Mouse (Mus musculus) spleen, adult 2 months (tissue): ENCODE results near the gene B230118H07Rik. TPM values are rescaled to one million over a fixed set of nuclear protein-coding genes. Genes with fewer than 3 reads are reported as not detected.

Experiments
- DNase-seq, 2 experiments: peaks; one replicate each; pipeline versions ENCODE4 v3.0.0 to v3.0.0-alpha.2; 2012 to 2021; ENCODE audit warnings: low spot score in 2 of 2, low read depth in 1 of 2
- H3K27ac ChIP-seq: fragments of 200-500 bp; 2 replicates; pipeline ENCODE4 v1.5.1; 2012; ENCODE audit warnings: low read length, inconsistent platforms; ENCODE audit not compliant: insufficient read depth
- H3K27me3 ChIP-seq: fragments of 200-500 bp; 2 replicates; pipeline ENCODE4 v1.6.1; 2012; ENCODE audit warnings: mild to moderate bottlenecking, moderate library complexity, low read length, inconsistent platforms; ENCODE audit not compliant: control insufficient read depth, insufficient read depth
- H3K36me3 ChIP-seq: fragments of 200-500 bp; 2 replicates; pipeline ENCODE4 v1.6.1; 2012; ENCODE audit warnings: mild to moderate bottlenecking, low read length, inconsistent platforms; ENCODE audit not compliant: control insufficient read depth, insufficient read depth
- H3K4me1 ChIP-seq: fragments of 200-500 bp; 2 replicates; pipeline ENCODE4 v1.6.1; 2011; ENCODE audit warnings: inconsistent platforms; ENCODE audit not compliant: control insufficient read depth, insufficient read depth, insufficient read length
- H3K4me3 ChIP-seq: fragments of 200-500 bp; 2 replicates; pipeline ENCODE4 v1.5.1; 2011; ENCODE audit warnings: mild to moderate bottlenecking, inconsistent platforms; ENCODE audit not compliant: insufficient read depth, insufficient read length; ENCODE audit errors: extremely low read depth
- CTCF ChIP-seq: fragments of 200-500 bp; IDR thresholded peaks from 2 replicates; pipeline ENCODE4 v1.5.1; 2011; ENCODE audit warnings: mild to moderate bottlenecking, inconsistent platforms; ENCODE audit not compliant: insufficient read depth, insufficient read length, insufficient replicate concordance; ENCODE audit errors: extremely low read depth
- POLR2A ChIP-seq: fragments of 200-500 bp; IDR thresholded peaks from 2 replicates; pipeline ENCODE4 v1.6.1; 2011; ENCODE audit warnings: low read depth, low read length, inconsistent platforms
- WGBS: fragments of 180-500 bp; shearing (Covaris S2); methylation state at CpG from one replicate; pipeline ENCODE4 v1.1.7; 2018; 5-methylcytosine and 5-hydroxymethylcytosine counted together
- polyA plus RNA-seq: library from polyadenylated mRNA; depleted of rRNA; stranded (reverse); fragments of >200 nt; gene quantifications from 2 replicates; pipeline ENCODE4 v1.2.3, GENCODE M21; 2012

Gene B230118H07Rik
- polyA plus RNA-seq, 1 experiment = 0.54 TPM

DNA sequence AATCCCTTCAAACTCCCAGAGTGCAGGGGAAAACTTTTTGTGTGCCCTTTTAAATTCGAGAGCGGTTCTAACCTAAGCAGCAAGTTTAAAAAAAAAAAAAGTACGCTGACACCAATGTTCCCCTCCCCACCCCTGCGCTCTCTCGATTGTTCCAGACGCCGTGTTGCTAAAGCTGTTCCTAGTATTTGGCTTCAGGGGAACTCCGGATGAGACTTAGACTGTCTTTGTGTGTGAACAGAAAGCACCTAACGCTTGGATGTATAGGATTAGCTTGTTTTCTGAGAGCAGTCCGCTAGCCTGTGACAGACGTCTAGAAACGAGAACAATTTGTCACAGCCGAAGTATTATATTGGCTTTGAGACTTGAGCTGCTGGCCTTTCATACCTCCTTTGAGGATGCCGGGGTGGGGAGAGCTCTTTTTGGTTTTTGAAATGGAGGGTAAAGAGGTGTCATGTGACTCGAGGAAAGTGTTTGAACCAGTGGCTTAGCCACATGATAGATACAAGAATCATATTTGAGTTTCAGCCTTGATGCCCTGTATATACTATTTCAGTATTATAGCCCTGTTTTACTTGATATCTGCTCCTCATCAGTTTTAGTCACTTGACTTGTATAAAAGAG lies 29.9 kb upstream of the B230118H07Rik start:
- DNase-seq = no peak
- 2% methylated on average over 15 of the region's 15 CpGs for WGBS
- TF ChIP-seq CTCF (no peak), POLR2A (no peak)
- Histone ChIP-seq H3K36me3 (no peaks in the 10 kb centered on the region; the same call in 1 of the 2 replicates), H3K4me1 (no peaks in the 10 kb centered on the region; the same call in 1 of the 2 replicates), H3K27ac (no peak overlapping the region), H3K4me3 (peak overlapping the region; percentile 98), H3K27me3 (no peaks in the 10 kb centered on the region)

DNA sequence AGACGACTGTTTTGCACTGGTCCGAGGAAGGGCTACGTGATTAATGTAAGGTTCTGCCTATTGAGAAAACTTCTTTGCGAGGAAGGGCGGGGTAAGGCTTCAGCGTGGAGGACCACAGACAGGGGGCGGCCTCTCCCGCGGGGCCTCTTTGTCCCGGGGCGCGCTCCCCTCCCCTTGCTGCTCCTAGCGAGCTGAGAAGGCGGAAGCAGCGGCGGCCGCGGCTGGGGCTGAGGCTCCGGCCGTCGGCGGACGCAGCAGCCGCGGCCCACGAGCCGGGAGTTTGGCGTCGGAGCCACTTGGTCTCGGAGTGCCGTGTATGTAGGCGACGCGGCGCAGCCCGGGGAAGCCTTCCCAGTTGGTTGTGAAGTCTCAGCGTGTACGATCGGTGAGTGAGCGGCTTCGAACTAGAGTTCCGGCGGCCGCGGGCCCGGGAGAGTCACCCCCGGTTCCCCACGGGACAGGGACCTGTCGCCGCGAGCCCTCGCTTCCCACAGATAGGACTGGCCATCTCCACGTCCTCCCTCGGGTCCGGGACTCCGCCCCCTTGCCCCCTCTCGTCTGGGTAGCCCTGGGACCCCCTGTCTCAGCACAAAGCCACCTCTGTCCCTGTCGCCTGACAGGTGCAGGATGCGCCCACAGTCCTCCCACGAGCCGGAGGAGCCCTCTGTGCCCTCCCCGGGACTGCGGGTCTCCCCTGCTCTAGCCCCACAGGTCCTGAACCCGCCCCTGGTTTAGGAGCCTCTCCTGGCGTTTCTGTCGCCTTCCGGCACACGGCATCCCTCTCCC lies 29.1 kb upstream of the B230118H07Rik start, which contains the start of gene Traf6:
TSS of gene Traf6 (plus strand) at position 194 of the 786 bp plus-strand sequence.
- Histone ChIP-seq H3K4me3 (peak within 1 kb of the TSS; percentile 98), H3K27me3 (no peaks in the 10 kb centered on the region), H3K4me1 (no peaks in the 10 kb centered on the region; the same call in 1 of the 2 replicates), H3K36me3 (no peaks in the 10 kb centered on the region; the same call in 1 of the 2 replicates), H3K27ac (peak within 1 kb of the TSS; percentile 73)
- TF ChIP-seq POLR2A (peak; percentile 61), CTCF (peak; percentile 80)
- under 1% methylated on average over 66 of the region's 68 CpGs for WGBS
- peak; percentile 61 to 88 for DNase-seq

DNA sequence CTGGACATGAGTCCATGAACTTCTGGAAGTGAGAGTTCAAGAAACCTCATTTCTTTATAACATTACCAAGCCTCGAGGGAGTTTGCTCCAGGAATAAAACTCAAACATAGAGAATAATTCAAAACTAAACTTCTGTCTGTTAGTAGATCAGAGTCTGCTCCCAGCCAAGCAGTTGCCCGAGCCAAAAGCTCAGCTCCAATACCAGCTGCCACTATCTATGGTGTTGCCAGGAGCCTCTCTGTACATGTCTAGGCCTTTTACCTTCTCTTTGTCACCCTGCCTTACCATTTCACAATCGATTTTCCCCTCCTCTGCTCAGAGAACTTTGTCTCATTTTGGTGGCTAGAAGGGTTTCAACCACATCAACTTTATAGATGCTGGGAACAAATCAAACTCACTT lies 24.2 kb upstream of the B230118H07Rik start:
- 70% methylated on average over 3 of the region's 3 CpGs for WGBS
- H3K4me3 ChIP-seq = no peak overlapping the region
- H3K36me3 ChIP-seq = no peaks in the 10 kb centered on the region
- no peak for DNase-seq
- H3K4me1 ChIP-seq = no peaks in the 10 kb centered on the region
- no peak overlapping the region for H3K27ac ChIP-seq
- TF ChIP-seq CTCF (no peak), POLR2A (no peak)
- H3K27me3 ChIP-seq = no peaks in the 10 kb centered on the region

DNA sequence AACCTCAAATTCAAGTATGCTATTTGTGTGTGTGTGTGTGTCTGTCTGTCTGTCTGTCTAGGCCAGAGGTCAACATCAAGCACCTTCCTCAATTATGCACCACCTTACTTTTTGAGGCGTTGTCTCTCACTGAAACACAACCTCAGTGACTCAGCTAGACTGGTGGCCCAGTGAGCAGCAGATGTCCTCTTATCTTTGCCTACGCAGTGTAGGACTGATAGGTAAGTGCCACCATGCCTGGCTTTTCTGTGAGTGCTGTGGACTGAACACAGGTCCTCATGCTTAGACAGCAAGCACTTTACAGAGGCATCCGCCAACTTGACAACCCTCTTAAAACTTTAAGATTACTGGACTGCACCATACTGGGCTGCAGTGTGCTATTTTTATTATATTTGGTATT lies 19.4 kb upstream of the B230118H07Rik start:
- TF ChIP-seq CTCF (no peak), POLR2A (no peak)
- Histone ChIP-seq H3K27ac (no peak overlapping the region), H3K4me3 (no peak overlapping the region), H3K36me3 (no peaks in the 10 kb centered on the region), H3K4me1 (no peaks in the 10 kb centered on the region; the same call in 1 of the 2 replicates), H3K27me3 (no peaks in the 10 kb centered on the region)
- 85% methylated on average over 3 of the region's 3 CpGs for WGBS
- DNase-seq = no peak

DNA sequence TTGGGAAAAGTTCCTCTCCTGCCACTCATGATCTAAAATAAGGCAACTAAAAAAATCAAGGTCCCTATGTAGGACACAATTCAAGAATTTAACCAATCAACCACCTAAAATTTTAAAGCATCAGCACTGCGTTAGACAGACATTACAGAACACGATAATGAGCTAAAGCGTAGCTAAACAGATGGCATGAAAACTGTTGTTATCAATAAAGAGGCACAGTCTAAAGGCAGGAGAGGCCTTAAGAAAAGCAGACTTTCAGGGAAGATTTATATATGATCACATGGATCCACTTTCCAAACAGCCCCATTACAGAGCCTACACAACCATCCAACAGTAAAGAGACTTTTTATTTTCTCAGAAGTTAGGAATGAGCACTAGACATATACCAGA lies 16.4 kb upstream of the B230118H07Rik start:
- no peak for TF ChIP-seq CTCF
- TF ChIP-seq POLR2A = no peak
- Histone ChIP-seq H3K4me3 (no peak overlapping the region), H3K36me3 (no peaks in the 10 kb centered on the region), H3K27ac (no peak overlapping the region), H3K4me1 (no peaks in the 10 kb centered on the region; the same call in 1 of the 2 replicates), H3K27me3 (no peaks in the 10 kb centered on the region)
- DNase-seq = no peak
- WGBS = 91% methylated on average over 3 of the region's 3 CpGs

DNA sequence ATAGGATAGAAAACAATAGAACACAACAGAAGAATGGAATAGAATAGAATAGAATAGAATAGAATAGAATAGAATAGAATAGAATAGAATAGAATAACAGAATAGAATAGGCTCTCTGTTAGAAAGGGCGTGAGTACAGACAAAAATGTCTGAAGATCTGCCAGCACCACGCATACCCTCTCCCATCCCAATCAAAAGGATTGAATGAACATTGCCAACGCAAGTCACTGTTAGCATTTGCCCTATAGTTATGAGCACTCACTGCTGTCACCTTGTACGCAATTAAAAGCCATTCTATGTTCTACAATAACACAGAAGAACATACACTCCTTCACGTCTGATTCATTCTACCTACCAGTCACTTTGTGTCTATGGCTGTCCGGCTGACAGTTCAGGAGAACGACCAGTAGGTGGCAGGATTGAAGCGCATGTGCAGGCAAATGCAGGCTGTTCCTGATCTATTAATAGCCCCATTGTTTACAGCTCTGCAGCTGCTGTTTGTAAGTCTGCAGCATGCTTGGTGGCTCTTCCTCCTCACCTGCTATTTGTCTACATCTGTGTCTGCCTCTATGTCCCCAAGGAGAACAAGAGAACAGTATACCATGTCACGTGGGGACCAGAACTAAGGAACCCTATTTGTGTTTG lies 15.8 kb upstream of the B230118H07Rik start:
- Histone ChIP-seq H3K36me3 (no peaks in the 10 kb centered on the region), H3K27me3 (no peaks in the 10 kb centered on the region), H3K27ac (no peak overlapping the region), H3K4me1 (no peaks in the 10 kb centered on the region; the same call in 1 of the 2 replicates), H3K4me3 (no peak overlapping the region)
- no peak for TF ChIP-seq POLR2A
- peak; percentile 80; the same call in 1 of the 2 replicates for TF ChIP-seq CTCF
- WGBS = 28% methylated on average over 9 of the region's 9 CpGs
- peak; percentile 28 to 67 for DNase-seq
